Mouse (Mus musculus) midbrain, embryonic 11.5 days (tissue): ENCODE measurements around the gene Tmem140. TPM values are rescaled to one million over a fixed set of nuclear protein-coding genes. Genes with fewer than 3 reads are reported as not detected.

Experiments used
- ATAC-seq: fragments of 200-750 bp; cut with Nextera tagmentation; 2 replicates; pipeline ENCODE4 v1.8.0; 2017; ENCODE audit warnings: moderate TSS enrichment, moderate library complexity; ENCODE audit not compliant: low FRiP score
- DNase-seq: peaks from one replicate; pipeline ENCODE4 v3.0.0; 2015; ENCODE audit warnings: low spot score; ENCODE audit errors: missing footprints
- H3K27ac ChIP-seq: fragments of 300-500 bp; sonication (generic); 2 replicates; pipeline ENCODE4 v1.5.1; 2014; ENCODE audit warnings: low read depth, low read length
- H3K27me3 ChIP-seq: fragments of 300-500 bp; sonication (generic); 2 replicates; pipeline ENCODE4 v1.6.1; 2014; ENCODE audit warnings: mild to moderate bottlenecking, low read length, moderate library complexity, mixed read lengths; ENCODE audit not compliant: control insufficient read depth, insufficient read depth
- H3K36me3 ChIP-seq: fragments of 300-500 bp; sonication (generic); 2 replicates; pipeline ENCODE4 v1.6.1; 2014; ENCODE audit warnings: mild to moderate bottlenecking, low read length, moderate library complexity, mixed read lengths; ENCODE audit not compliant: control insufficient read depth, insufficient read depth
- H3K4me1 ChIP-seq: fragments of 300-500 bp; sonication (generic); 2 replicates; pipeline ENCODE4 v1.6.1; 2014; ENCODE audit warnings: low read length; ENCODE audit not compliant: control insufficient read depth, insufficient read depth
- H3K4me2 ChIP-seq: fragments of 300-500 bp; sonication (generic); 2 replicates; pipeline ENCODE4 v1.6.1; 2014; ENCODE audit warnings: mild to moderate bottlenecking, moderate library complexity
- H3K4me3 ChIP-seq: fragments of 300-500 bp; sonication (generic); 2 replicates; pipeline ENCODE4 v1.5.1; 2014; ENCODE audit warnings: low read depth, low read length
- H3K9ac ChIP-seq: fragments of 300-500 bp; sonication (generic); 2 replicates; pipeline ENCODE4 v1.6.1; 2014; ENCODE audit warnings: low read length
- H3K9me3 ChIP-seq: fragments of 300-500 bp; sonication (generic); 2 replicates; pipeline ENCODE4 v1.6.1; 2016; ENCODE audit warnings: low read length; ENCODE audit not compliant: control insufficient read depth
- WGBS: fragments of 180-500 bp; shearing (Covaris S2); extraction: QIAGEN DNeasy Blood & Tissue Kit; methylation state at CpG from one replicate; pipeline ENCODE4 v1.1.7; 2014; 5-methylcytosine and 5-hydroxymethylcytosine counted together
- polyA plus RNA-seq: library from polyadenylated mRNA; unstranded; fragments of >200 nt; fragmentation: Nextera tagmentation; extraction: Ambion mirVana; gene quantifications from 2 replicates; pipeline ENCODE4 v1.2.1, GENCODE M21; 2014

Tmem140 gene
- polyA plus RNA-seq, 1 experiment from 2014 or later = 1.00 TPM

DNA sequence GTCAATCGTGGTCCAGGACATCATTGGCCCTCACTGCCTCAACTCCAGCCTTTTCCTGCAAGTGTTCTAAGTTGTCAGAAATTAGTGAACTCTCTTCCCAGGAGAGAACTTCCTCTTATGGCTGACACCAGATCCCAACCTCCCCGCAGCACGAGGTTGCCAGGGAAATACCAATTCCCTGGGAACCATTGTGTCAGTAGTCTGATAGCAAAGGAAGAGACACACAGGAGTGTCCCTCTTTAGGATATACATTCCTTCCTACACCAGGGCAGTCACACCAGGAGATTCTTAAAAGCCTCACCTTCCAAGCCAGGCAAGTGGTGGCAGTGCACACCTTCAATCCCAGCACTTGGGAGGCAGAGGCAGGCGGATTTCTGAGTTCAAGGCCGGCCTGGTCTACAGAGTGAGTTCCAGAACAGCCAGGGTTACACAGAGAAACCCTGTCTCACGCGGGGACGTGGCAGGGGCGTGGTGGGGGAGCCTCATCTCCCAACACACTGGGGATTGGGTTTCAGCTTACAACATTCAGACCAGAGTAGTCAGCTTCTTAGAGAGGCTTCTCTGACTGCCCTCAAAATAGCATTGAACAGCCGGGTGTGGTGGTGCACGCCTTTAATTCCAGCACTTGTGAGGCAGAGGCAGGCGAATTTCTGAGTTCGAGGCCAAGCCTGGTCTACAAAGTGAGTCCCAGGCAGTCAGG is 50.5 kb downstream of the Tmem140 start:
- DNase-seq (no peak), ATAC-seq (no peak)
- Histone ChIP-seq H3K4me1 (peaks cover 8% of the 10 kb centered on the region; the same call in 1 of the 2 replicates), H3K27me3 (no peaks in the 10 kb centered on the region), H3K27ac (no peak overlapping the region), H3K4me3 (no peak overlapping the region), H3K4me2 (no peak overlapping the region), H3K9me3 (no peaks in the 10 kb centered on the region), H3K36me3 (no peaks in the 10 kb centered on the region), H3K9ac (no peak overlapping the region)
- 87% methylated on average over 13 of the region's 13 CpGs for WGBS

DNA sequence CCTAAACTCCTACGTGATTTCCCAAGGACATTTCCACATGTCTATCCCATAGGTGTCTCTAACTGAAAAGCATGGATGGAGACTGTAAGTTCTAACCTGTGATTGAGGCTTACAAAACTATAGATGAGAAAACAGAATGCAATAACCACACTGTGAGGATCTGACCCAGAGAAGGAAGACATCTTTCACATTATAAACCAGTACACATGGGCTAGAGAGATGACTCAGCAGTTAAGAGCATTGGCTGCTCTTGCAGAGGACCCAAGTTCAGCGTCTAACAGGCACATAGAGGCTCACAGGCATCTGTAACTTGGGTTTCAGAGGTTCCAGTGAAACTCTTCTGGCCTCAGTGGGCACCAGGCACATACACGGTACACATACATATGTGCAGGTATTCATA is 51.5 kb downstream of the Tmem140 start:
- Histone ChIP-seq H3K9me3 (no peaks in the 10 kb centered on the region), H3K4me1 (peaks cover 6% of the 10 kb centered on the region; the same call in 1 of the 2 replicates), H3K9ac (no peak overlapping the region), H3K4me2 (no peak overlapping the region), H3K27ac (no peak overlapping the region), H3K27me3 (no peaks in the 10 kb centered on the region), H3K4me3 (no peak overlapping the region), H3K36me3 (no peaks in the 10 kb centered on the region)
- ATAC-seq (no peak), DNase-seq (peak; percentile 23)
- 82% methylated on average over 3 of the region's 3 CpGs for WGBS

GRCm38 (mm10) chr6:34919146-34919545 is 56.2 kb downstream of the Tmem140 start:
- H3K4me1 ChIP-seq = no peaks in the 10 kb centered on the region
- H3K4me3 ChIP-seq = no peak overlapping the region
- no peak overlapping the region for H3K27ac ChIP-seq
- H3K9me3 ChIP-seq = no peaks in the 10 kb centered on the region
- H3K36me3 ChIP-seq = no peaks in the 10 kb centered on the region
- DNase-seq = no peak
- H3K9ac ChIP-seq = no peak overlapping the region
- H3K27me3 ChIP-seq = no peaks in the 10 kb centered on the region
- WGBS = 79% methylated on average over 7 of the region's 7 CpGs
- no peak for ATAC-seq
- no peak overlapping the region for H3K4me2 ChIP-seq

DNA sequence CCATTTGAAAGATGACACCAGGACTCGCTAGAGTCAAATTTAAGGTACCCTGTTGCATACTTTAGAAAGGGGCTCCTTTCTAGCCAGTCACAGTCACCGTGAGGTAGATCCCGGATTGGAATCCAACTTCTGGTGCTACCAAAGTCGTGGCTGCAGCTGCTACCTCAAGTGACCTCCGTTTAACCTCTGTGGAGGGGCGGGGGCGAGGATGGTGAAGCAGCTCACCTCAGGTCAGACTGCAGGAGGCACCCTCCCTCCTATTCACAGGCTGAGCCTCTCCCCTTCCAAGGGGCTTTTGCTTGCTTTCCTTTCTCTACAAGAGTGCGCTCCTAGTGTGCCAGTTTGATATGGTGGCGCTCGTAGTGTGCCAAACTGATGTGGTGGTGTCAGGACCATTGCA is 57.0 kb downstream of the Tmem140 start, which contains the start of gene Stra8:
Gene Stra8 (plus strand): TSS at position 208 of the 400 bp plus-strand sequence.
- ATAC-seq = no peak
- Histone ChIP-seq H3K27me3 (no peaks in the 10 kb centered on the region), H3K9ac (no peak within 1 kb of the TSS), H3K9me3 (no peaks in the 10 kb centered on the region), H3K4me3 (no peak within 1 kb of the TSS), H3K27ac (no peak within 1 kb of the TSS), H3K4me2 (no peak within 1 kb of the TSS), H3K4me1 (no peaks in the 10 kb centered on the region), H3K36me3 (no peaks in the 10 kb centered on the region)
- DNase-seq = no peak
- 55% methylated on average over 10 of the region's 10 CpGs for WGBS

- Histone ChIP-seq H3K9me3 (no peaks in the 10 kb centered on the region), H3K4me1 (no peaks in the 10 kb centered on the region), H3K27ac (no peak overlapping the region), H3K9ac (no peak overlapping the region), H3K27me3 (no peaks in the 10 kb centered on the region), H3K36me3 (no peaks in the 10 kb centered on the region), H3K4me2 (no peak overlapping the region), H3K4me3 (no peak overlapping the region)
- 94% methylated on average over 12 of the region's 12 CpGs for WGBS
- DNase-seq (no peak), ATAC-seq (no peak)
These were observed 57.7 kb downstream of the Tmem140 start for GRCm38 (mm10) chr6:34920631-34921030.

DNA sequence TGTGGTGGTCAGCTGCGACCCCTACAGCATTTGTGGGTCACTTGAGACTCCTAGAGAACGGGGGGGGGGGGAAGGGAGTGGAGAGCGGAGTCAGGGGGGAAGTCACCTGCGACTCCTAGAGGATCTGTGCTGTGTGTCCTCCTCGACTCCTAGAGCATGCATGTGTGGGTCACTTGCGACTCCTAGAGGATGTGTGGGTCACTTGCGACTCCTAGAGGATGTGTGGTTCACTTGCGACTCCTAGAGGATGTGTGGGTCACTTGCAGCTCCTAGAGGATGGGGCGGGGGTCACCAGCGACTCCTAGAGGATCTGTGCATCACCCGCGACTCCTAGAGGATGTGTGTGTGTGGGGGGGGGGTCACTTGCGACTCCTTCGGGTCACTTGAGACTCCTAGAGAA is 59.0 kb downstream of the Tmem140 start:
- 58% methylated on average over 14 of the region's 14 CpGs for WGBS
- 0 out of 2 replicates have a peak, but pooled peaks have one; percentile 30 for ATAC-seq

More for the DNA sequence above, 59.0 kb downstream of the Tmem140 start:
- no peak for DNase-seq
- Histone ChIP-seq H3K9me3 (no peaks in the 10 kb centered on the region), H3K27ac (no peak overlapping the region), H3K4me2 (no peak overlapping the region), H3K9ac (no peak overlapping the region), H3K4me1 (no peaks in the 10 kb centered on the region), H3K36me3 (no peaks in the 10 kb centered on the region), H3K27me3 (no peaks in the 10 kb centered on the region), H3K4me3 (no peak overlapping the region)

Other genes starting within 250 kb of the Tmem140 start
- gene Agbl3, start 82.7 kb upstream of the Tmem140 start, polyA plus RNA-seq = 5.7 and 6.1 TPM in 2 replicates
- gene Cyren, start 14.9 kb downstream of the Tmem140 start, polyA plus RNA-seq = 11.8 TPM in 2 replicates
- 9.8 and 10.4 TPM in 2 replicates for gene Wdr91, start 47.7 kb downstream of the Tmem140 start, polyA plus RNA-seq
- gene Stra8, start 57.0 kb downstream of the Tmem140 start, polyA plus RNA-seq = not detected in 2 replicates
- gene Slc23a4, start 125.3 kb downstream of the Tmem140 start, polyA plus RNA-seq = 0.34 and 0.36 TPM in 2 replicates